Mouse (Mus musculus): ENCODE data around the gene Gpr155.

DNA sequence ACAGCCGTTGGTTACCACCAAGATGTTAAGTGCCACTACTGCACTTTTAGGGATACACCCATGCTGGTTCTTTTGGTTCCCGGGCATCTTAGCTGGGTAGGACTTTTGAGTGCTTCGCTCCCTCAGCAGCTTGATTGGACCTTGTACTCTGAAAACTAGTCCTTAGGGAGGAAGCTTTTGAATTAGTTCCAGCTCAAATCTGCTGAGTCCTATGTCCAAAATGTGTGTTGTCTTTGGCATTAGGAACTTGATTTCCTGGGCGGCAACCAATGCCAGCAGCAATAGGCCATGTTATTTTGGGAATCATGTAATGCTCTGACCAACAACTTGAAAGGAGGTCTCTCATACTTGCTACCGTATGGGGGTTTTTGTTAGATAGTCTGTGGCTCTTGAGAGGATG is 60.5 kb downstream of the Gpr155 start:
- no peak for TF ChIP-seq POLR2A (IDR thresholded peaks at IDR 0.05; ENCODE audit: extremely low read depth, insufficient read depth, low read length)
- TF ChIP-seq CTCF (IDR thresholded peaks at IDR 0.05; ENCODE audit: low read depth, low read length) = no peak
